Mouse (Mus musculus): ENCODE results near the gene Uhrf1bp1l. TPM values are rescaled to one million over a fixed set of nuclear protein-coding genes. Genes with fewer than 3 reads are reported as not detected.

Uhrf1bp1l gene
- polyA plus RNA-seq, 1 experiment from 2014 or later: 27.7 TPM

DNA sequence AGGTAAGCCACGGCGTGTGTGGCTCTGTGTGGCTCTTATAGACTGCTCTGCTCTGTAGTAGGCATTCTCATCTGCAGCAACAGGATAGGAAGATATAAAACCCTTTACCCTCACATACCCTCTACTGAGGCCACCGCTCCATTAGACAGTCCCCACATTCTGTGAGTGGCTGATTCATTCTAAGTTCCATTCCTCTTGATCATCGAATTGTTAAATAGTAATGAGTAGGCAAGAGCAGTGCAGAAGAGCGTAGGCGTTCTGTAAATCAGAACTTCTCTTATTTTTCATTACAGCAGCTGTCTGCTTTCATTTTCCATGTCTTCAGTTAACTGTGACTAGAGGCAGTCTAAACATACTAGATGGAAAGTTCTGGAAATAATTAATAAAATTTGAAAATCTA, 31.2 kb downstream of the Uhrf1bp1l start:
- H3K4me2 ChIP-seq (replicated peaks): no peak overlapping the region
- H3K27ac ChIP-seq (replicated peaks): no peak overlapping the region
- H3K9me3 ChIP-seq: no peaks in the 10 kb centered on the region
- H3K27me3 ChIP-seq: no peaks in the 10 kb centered on the region
- no peaks in the 10 kb centered on the region for H3K4me1 ChIP-seq
- H3K4me3 ChIP-seq: no peak overlapping the region
- WGBS: 96% methylated on average over 6 of the region's 6 CpGs
- ATAC-seq (replicated peaks): no peak
- H3K9ac ChIP-seq (replicated peaks): no peak overlapping the region
- H3K36me3 ChIP-seq: peaks cover 4% of the 10 kb centered on the region; the same call in 1 of the 2 replicates

DNA sequence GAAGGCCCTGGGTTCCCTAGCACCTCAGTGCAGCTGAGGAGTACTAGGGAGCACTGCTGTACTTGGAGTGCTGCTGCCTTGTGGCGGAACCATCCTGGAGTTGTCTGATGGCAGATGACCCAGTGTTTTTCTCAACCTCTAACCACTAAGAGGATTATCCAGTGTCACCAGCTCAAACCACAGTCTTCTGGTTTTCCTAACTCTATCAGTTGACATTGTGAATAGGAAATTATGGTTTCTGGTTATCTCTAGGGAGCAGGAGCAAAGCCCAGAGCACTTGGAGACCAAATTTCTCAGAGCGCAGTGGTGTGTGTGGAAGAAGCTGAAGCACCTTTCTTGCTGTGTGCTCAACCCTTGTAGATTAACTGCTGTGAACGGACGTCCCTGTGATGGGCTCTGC, 47.1 kb downstream of the Uhrf1bp1l start:
- no peaks in the 10 kb centered on the region for H3K4me1 ChIP-seq
- no peak overlapping the region for H3K4me3 ChIP-seq
- ATAC-seq (replicated peaks): no peak
- no peak overlapping the region for H3K4me2 ChIP-seq (replicated peaks)
- no peak overlapping the region for H3K9ac ChIP-seq (replicated peaks)
- H3K36me3 ChIP-seq: no peaks in the 10 kb centered on the region; the same call in 1 of the 2 replicates
- H3K27ac ChIP-seq (replicated peaks): no peak overlapping the region
- 92% methylated on average over 4 of the region's 4 CpGs for WGBS
- no peaks in the 10 kb centered on the region for H3K27me3 ChIP-seq
- no peaks in the 10 kb centered on the region for H3K9me3 ChIP-seq

DNA sequence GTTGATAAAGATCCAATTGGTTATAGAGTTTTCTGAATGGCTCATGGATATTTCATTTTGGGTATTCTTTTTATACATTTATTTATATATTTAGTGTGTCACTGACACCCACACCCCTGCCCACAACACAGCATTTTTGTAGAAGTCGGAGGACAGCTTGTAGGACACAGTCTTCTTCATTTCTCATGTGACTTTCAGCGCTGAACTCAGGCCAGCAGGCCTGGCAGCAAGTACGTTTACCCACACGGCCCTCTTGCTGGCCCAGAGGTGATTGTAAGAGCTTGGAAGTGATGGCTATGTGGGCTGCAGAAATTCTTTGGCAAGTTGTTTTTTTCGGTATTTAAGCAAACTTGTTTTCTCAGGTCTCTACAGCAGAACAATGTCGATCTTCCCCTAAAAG, 49.3 kb downstream of the Uhrf1bp1l start:
- H3K9ac ChIP-seq (replicated peaks): no peak overlapping the region
- no peaks in the 10 kb centered on the region for H3K36me3 ChIP-seq
- H3K9me3 ChIP-seq: no peaks in the 10 kb centered on the region
- no peaks in the 10 kb centered on the region for H3K4me1 ChIP-seq
- ATAC-seq (replicated peaks): no peak
- no peak overlapping the region for H3K4me3 ChIP-seq
- no peak overlapping the region for H3K4me2 ChIP-seq (replicated peaks)
- WGBS: 87% methylated on average over 6 of the region's 6 CpGs
- H3K27me3 ChIP-seq: no peaks in the 10 kb centered on the region
- H3K27ac ChIP-seq (replicated peaks): no peak overlapping the region

DNA sequence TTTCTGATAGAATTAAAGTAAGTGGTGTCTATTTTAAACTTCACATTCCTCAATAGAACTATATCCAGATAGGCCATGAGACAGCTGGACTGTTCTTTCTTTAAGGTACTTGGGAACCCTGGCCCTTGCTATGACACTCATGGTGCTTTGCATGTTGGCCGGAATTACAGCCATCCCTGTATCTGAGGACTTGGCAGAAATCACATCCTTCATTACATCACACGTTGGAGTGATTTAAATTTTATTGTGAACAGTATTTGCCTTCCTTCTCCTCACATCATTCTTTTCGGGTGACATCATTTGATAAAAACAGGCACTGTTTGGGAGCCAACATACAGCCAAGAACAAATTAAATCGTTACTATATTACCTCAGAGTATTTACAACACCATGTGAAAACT, 74.4 kb downstream of the Uhrf1bp1l start:
- ATAC-seq (replicated peaks): no peak
- H3K9ac ChIP-seq (replicated peaks): no peak overlapping the region
- 71% methylated on average over 4 of the region's 4 CpGs for WGBS
- H3K36me3 ChIP-seq: peaks cover 16% of the 10 kb centered on the region
- H3K4me1 ChIP-seq: no peaks in the 10 kb centered on the region
- no peak overlapping the region for H3K4me3 ChIP-seq
- H3K4me2 ChIP-seq (replicated peaks): no peak overlapping the region
- no peaks in the 10 kb centered on the region for H3K27me3 ChIP-seq
- H3K27ac ChIP-seq (replicated peaks): no peak overlapping the region
- H3K9me3 ChIP-seq: no peaks in the 10 kb centered on the region

DNA sequence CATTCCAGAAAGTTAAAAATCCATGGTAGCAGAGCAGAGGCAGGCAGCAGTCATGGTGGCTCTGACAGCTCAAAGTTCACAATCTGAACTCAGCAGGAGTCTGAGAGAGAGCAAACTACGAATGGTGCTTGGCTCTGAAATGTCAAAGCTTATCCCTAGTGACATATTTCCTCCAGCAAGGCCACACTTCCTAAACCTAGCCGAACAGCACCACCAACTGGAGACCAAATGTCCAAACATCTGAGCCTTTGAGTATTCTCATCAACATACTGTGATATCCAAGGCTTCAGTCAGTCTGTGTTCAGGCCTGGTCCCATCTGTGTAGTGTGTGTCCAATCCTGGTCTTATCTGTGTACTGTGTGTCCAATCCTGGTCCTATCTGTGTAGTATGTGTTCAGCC, 79.1 kb downstream of the Uhrf1bp1l start:
- ATAC-seq (replicated peaks): no peak
- no peak overlapping the region for H3K4me2 ChIP-seq (replicated peaks)
- H3K9ac ChIP-seq (replicated peaks): no peak overlapping the region
- 52% methylated on average over 2 of the region's 2 CpGs for WGBS
- H3K27ac ChIP-seq (replicated peaks): no peak overlapping the region
- H3K4me1 ChIP-seq: no peaks in the 10 kb centered on the region
- H3K27me3 ChIP-seq: no peaks in the 10 kb centered on the region
- no peak overlapping the region for H3K4me3 ChIP-seq
- H3K36me3 ChIP-seq: no peaks in the 10 kb centered on the region
- no peaks in the 10 kb centered on the region for H3K9me3 ChIP-seq

DNA sequence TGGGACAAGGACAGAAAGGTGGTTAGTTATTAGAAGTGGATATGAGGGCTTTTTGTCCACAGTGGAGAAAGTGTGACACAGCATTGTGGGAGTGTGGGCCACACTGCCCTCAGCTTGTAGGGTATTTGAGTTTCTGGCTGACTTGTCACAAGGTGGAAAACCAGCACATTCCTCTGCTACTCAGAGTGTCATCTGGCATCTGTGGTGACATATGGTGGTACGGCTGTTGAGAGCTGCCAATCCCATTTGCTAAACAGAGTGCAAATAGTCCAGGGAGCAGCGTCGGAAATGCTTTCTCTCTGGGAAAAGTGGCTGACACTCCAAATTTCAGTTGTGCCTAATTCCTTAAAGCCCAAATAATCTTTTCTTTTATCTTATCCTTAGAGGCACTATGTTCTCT, 82.1 kb downstream of the Uhrf1bp1l start:
- WGBS: 38% methylated on average over 3 of the region's 3 CpGs
- Histone ChIP-seq H3K4me1 (no peaks in the 10 kb centered on the region), H3K27me3 (no peaks in the 10 kb centered on the region), H3K36me3 (no peaks in the 10 kb centered on the region), H3K4me3 (no peak overlapping the region), H3K27ac (replicated peaks) (no peak overlapping the region), H3K9me3 (no peaks in the 10 kb centered on the region), H3K9ac (replicated peaks) (no peak overlapping the region), H3K4me2 (replicated peaks) (no peak overlapping the region)
- peak; percentile 70 for ATAC-seq (replicated peaks)

DNA sequence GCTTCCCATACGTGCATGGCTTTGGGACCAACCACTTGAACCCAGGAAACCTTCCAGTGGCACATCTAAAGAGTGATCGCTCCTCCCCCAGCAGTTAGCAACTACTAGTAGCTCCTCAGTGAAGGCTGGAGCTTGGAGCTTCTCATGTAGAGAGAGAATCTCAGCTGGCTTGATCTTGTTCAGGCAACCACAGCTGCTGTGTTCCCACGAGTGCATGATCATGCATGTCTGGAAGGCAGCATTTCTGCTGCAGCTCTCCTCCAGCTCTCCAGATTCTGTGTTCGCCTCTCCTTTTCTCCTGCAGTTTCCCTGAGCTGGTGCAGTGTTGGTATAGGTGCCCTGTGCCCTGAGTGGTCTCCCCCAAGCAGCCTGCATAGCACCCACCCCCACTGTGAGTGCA, 87.5 kb downstream of the Uhrf1bp1l start:
- Histone ChIP-seq H3K27me3 (no peaks in the 10 kb centered on the region), H3K4me1 (no peaks in the 10 kb centered on the region), H3K4me2 (replicated peaks) (no peak overlapping the region), H3K36me3 (no peaks in the 10 kb centered on the region), H3K9ac (replicated peaks) (no peak overlapping the region), H3K27ac (replicated peaks) (no peak overlapping the region), H3K4me3 (no peak overlapping the region), H3K9me3 (no peaks in the 10 kb centered on the region)
- WGBS: 85% methylated on average over 4 of the region's 4 CpGs
- ATAC-seq (replicated peaks): no peak

DNA sequence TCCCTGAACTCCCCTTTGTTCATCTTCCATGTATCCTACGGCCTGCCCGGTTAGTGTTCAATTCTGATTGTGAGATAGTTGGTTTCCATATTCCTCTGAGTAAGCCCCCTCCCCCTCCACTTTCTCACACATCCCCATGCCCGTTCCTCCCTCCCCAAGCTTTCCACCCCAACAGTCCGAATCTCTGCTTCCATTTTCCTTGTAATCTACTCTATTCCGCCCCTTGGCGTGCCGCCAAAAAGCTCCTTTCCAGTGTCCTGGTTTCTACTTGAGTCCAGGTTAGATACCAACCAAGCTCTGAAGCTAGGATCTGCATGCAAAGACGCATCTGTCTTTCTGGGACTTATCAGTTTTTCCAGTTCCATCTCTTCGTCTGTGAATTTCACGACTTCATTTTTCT, 88.4 kb downstream of the Uhrf1bp1l start:
- H3K9ac ChIP-seq (replicated peaks): no peak overlapping the region
- no peak overlapping the region for H3K4me2 ChIP-seq (replicated peaks)
- H3K27ac ChIP-seq (replicated peaks): no peak overlapping the region
- no peak overlapping the region for H3K4me3 ChIP-seq
- H3K9me3 ChIP-seq: no peaks in the 10 kb centered on the region
- H3K27me3 ChIP-seq: no peaks in the 10 kb centered on the region
- 77% methylated on average over 10 of the region's 10 CpGs for WGBS
- no peak for ATAC-seq (replicated peaks)
- no peaks in the 10 kb centered on the region for H3K36me3 ChIP-seq
- H3K4me1 ChIP-seq: no peaks in the 10 kb centered on the region

DNA sequence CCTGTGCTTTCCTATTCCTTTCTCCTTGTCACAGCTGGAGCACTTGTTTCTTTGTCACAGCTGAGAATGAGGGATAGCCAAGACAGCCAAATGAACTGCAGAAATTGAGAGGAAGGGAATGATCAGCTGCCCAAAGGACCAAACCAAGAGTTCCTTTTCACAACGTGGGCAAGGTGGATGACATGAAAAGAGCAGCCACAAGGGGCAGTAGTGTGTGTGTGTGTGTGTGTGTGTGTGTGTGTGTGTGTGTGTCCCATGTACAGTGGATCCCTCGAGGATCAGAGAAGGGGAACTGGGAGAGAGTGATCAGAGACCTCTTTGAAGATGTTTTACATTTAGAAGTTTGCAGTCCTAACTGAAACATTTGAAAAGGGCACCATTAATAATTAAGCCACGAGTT, 92.7 kb downstream of the Uhrf1bp1l start:
- no peak overlapping the region for H3K4me2 ChIP-seq (replicated peaks)
- no peaks in the 10 kb centered on the region for H3K27me3 ChIP-seq
- H3K4me1 ChIP-seq: no peaks in the 10 kb centered on the region
- H3K9me3 ChIP-seq: no peaks in the 10 kb centered on the region
- H3K4me3 ChIP-seq: no peak overlapping the region
- ATAC-seq (replicated peaks): no peak
- 42% methylated on average over 3 of the region's 3 CpGs for WGBS
- H3K36me3 ChIP-seq: no peaks in the 10 kb centered on the region
- no peak overlapping the region for H3K9ac ChIP-seq (replicated peaks)
- no peak overlapping the region for H3K27ac ChIP-seq (replicated peaks)

DNA sequence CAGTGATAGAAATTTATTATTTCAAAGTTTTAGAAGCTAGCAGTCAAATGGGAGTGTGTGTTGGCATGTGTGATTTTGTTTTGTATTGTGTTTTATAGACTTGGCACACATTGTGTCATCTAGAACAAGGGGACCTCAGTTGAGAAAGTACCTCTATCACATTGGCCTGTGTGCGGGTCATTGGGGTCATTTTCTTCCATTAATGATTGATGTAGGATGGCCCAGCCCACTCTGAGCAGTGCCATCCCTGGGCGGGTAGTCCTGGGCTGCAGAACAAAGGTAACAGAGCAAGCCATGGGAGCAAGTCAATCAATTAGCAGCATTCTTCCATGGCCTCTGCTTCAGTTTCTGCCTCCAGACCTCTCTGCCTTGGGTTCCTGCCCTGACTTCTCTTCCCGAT, 94.0 kb downstream of the Uhrf1bp1l start:
- no peaks in the 10 kb centered on the region for H3K27me3 ChIP-seq
- no peak overlapping the region for H3K9ac ChIP-seq (replicated peaks)
- no peak overlapping the region for H3K27ac ChIP-seq (replicated peaks)
- ATAC-seq (replicated peaks): no peak
- H3K4me2 ChIP-seq (replicated peaks): no peak overlapping the region
- H3K9me3 ChIP-seq: no peaks in the 10 kb centered on the region
- H3K36me3 ChIP-seq: no peaks in the 10 kb centered on the region
- no peak overlapping the region for H3K4me3 ChIP-seq
- no peaks in the 10 kb centered on the region for H3K4me1 ChIP-seq
- 84% methylated on average over 3 of the region's 3 CpGs for WGBS

DNA sequence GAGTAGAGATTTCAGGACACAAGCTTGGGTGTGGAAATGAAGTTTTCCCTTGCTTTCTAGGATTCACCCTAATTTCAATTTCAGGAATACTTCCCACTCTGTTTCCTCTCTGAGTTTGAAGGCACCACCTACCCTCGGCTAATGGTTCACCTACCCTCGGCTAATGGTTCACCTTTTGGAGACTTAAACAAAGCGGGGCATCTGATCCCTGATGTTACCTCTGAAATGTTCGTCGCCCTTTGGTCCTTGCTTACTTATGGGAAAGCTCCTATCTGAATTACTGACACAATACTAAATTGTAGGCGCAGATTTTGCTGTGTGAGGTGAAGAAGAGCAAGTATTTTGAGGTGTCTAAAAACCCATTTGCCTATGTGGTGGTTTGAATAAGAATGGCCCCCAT, 106.2 kb downstream of the Uhrf1bp1l start:
- ATAC-seq (replicated peaks): no peak
- H3K9me3 ChIP-seq: no peaks in the 10 kb centered on the region
- 93% methylated on average over 6 of the region's 6 CpGs for WGBS

DNA sequence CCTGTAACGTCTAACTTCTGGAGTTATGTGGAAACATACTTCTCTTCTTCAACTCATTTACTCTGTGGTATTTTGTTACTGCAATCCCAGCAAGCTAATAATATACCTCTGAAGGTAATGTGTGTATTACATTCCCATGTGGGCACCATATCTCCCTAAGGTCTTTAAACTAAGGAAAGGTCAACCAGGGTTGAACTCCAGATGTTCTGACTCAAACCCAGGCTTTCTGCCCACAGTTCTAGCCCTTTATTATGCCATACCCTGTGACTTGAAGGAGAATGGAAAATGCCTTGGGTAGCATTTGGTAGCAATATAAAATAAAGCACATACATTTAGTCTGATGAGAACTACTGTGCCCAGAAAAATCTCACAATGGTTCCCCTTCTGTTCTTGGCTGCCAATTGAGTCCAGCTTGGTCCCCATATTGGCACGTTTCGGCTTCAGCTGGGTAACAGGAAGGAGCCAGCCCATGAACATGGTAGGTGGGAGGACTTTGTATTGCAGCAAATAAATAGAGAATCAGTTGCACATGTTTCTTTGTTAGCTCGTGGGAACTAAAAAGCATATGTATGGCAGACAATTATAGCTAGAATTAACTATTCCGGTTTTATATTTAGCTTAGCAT, 110.6 kb downstream of the Uhrf1bp1l start:
- 66% methylated on average over 5 of the region's 5 CpGs for WGBS
- ATAC-seq (replicated peaks): 0 out of 2 replicates have a peak, but pooled peaks have one; percentile 53

More for the DNA sequence above, 106.2 kb downstream of the Uhrf1bp1l start:
- no peaks in the 10 kb centered on the region for H3K27me3 ChIP-seq
- no peak overlapping the region for H3K4me3 ChIP-seq
- no peak overlapping the region for H3K27ac ChIP-seq (replicated peaks)
- H3K9ac ChIP-seq (replicated peaks): no peak overlapping the region
- no peak overlapping the region for H3K4me2 ChIP-seq (replicated peaks)
- H3K36me3 ChIP-seq: no peaks in the 10 kb centered on the region
- H3K4me1 ChIP-seq: 0 out of 2 replicates have a peak, but pooled peaks cover under 1% of the 10 kb centered on the region

DNA sequence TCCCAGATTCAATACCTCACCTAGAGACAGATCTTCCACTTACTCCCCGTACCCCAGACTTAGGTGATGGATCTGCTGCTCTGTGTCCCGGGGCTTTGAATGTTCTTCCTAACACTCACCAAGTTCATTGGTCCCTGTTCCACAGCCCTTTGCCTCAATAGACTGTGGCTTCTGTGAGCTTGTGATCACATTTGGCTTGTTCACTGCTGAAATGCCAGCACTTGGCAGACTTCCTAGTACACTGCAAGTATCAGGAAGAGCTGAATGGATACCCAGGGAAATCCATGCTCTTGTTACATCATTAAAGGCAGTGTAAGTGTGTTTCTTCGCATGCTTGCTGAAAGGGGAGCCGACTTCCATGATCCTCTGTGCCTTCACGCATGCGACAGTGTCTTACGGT, 111.5 kb downstream of the Uhrf1bp1l start:
- Histone ChIP-seq H3K4me1 (peaks cover 7% of the 10 kb centered on the region; the same call in 1 of the 2 replicates), H3K4me3 (no peak overlapping the region), H3K27me3 (no peaks in the 10 kb centered on the region), H3K36me3 (no peaks in the 10 kb centered on the region), H3K27ac (replicated peaks) (no peak overlapping the region; the same call in 1 of the 2 replicates), H3K9me3 (no peaks in the 10 kb centered on the region), H3K4me2 (replicated peaks) (no peak overlapping the region), H3K9ac (replicated peaks) (no peak overlapping the region)
- WGBS: 85% methylated on average over 7 of the region's 7 CpGs
- no peak; the same call in 1 of the 2 replicates for ATAC-seq (replicated peaks)

More for the DNA sequence above, 110.6 kb downstream of the Uhrf1bp1l start:
- H3K27me3 ChIP-seq: no peaks in the 10 kb centered on the region
- H3K9me3 ChIP-seq: no peaks in the 10 kb centered on the region
- H3K4me3 ChIP-seq: no peak overlapping the region
- peaks cover 7% of the 10 kb centered on the region; the same call in 1 of the 2 replicates for H3K4me1 ChIP-seq
- H3K27ac ChIP-seq (replicated peaks): peak overlapping the region; percentile 37; the same call in 1 of the 2 replicates
- H3K4me2 ChIP-seq (replicated peaks): no peak overlapping the region
- no peaks in the 10 kb centered on the region for H3K36me3 ChIP-seq
- H3K9ac ChIP-seq (replicated peaks): no peak overlapping the region
